Mouse (Mus musculus) stomach, postnatal 0 days (tissue): Measurements from ENCODE around the gene Slc35b2. TPM values are rescaled to one million over a fixed set of nuclear protein-coding genes. Genes with fewer than 3 reads are reported as not detected.
A peak's percentile ranks its signal among the peaks of the same experiment; 100 is the strongest.

Source experiments
- ATAC-seq: fragments of 200-750 bp; cut with Nextera tagmentation; 2 replicates; pipeline ENCODE4 v1.8.0; 2017; ENCODE audit not compliant: low FRiP score, low TSS enrichment
- DNase-seq: peaks from one replicate; pipeline ENCODE4 v3.0.0-alpha.2; 2016; ENCODE audit warnings: low spot score
- H3K27ac ChIP-seq: fragments of 300-500 bp; sonication (generic); replicated peaks from 2 replicates; pipeline ENCODE4 v1.5.1; 2014; ENCODE audit warnings: mild to moderate bottlenecking, control low read depth
- H3K27me3 ChIP-seq: fragments of 300-500 bp; sonication (generic); 2 replicates; pipeline ENCODE4 v1.6.1; 2014; ENCODE audit warnings: low read length; ENCODE audit not compliant: control insufficient read depth, insufficient read depth
- H3K36me3 ChIP-seq: fragments of 300-500 bp; sonication (generic); 2 replicates; pipeline ENCODE4 v1.6.1; 2014; ENCODE audit warnings: low read length, mixed read lengths; ENCODE audit not compliant: control insufficient read depth, insufficient read depth
- H3K4me1 ChIP-seq: fragments of 300-500 bp; sonication (generic); replicated peaks from 2 replicates; pipeline ENCODE4 v1.6.1; 2014; ENCODE audit warnings: antibody characterized with exemption; ENCODE audit not compliant: control insufficient read depth, insufficient read depth
- H3K4me2 ChIP-seq: fragments of 300-500 bp; sonication (generic); replicated peaks from 2 replicates; pipeline ENCODE4 v1.6.1; 2014; ENCODE audit warnings: low read depth, mild to moderate bottlenecking, control low read depth, moderate library complexity
- H3K4me3 ChIP-seq: fragments of 300-500 bp; sonication (generic); 2 replicates; pipeline ENCODE4 v1.5.1; 2014; ENCODE audit warnings: low read depth, low read length, control low read depth
- H3K9ac ChIP-seq: fragments of 300-500 bp; sonication (generic); 2 replicates; pipeline ENCODE4 v1.6.1; 2014; ENCODE audit warnings: mild to moderate bottlenecking, low read length, control low read depth, mixed read lengths
- H3K9me3 ChIP-seq: fragments of 300-500 bp; sonication (generic); 2 replicates; pipeline ENCODE4 v1.6.1; 2016; ENCODE audit warnings: low read length; ENCODE audit not compliant: control insufficient read depth
- CTCF ChIP-seq: IDR thresholded peaks from 2 replicates; pipeline ENCODE4 v1.5.1; 2016; ENCODE audit warnings: antibody characterized with exemption, low read depth, mild to moderate bottlenecking, moderate library complexity
- EP300 ChIP-seq: optimal IDR thresholded peaks from 2 replicates; pipeline ENCODE3; 2016; ENCODE audit warnings: antibody characterized with exemption
- WGBS: fragments of 180-500 bp; shearing (Covaris S2); extraction: QIAGEN DNeasy Blood & Tissue Kit; methylation state at CpG from one replicate; pipeline ENCODE4 v1.1.7; 2014; 5-methylcytosine and 5-hydroxymethylcytosine counted together
- polyA plus RNA-seq: library from polyadenylated mRNA; unstranded; fragments of >200 nt; fragmentation: Nextera tagmentation; extraction: Ambion mirVana; gene quantifications from 2 replicates; pipeline ENCODE4 v1.2.1, GENCODE M21; 2015

Slc35b2 gene
- polyA plus RNA-seq, 1 experiment from 2014 or later: 72.7 TPM

DNA sequence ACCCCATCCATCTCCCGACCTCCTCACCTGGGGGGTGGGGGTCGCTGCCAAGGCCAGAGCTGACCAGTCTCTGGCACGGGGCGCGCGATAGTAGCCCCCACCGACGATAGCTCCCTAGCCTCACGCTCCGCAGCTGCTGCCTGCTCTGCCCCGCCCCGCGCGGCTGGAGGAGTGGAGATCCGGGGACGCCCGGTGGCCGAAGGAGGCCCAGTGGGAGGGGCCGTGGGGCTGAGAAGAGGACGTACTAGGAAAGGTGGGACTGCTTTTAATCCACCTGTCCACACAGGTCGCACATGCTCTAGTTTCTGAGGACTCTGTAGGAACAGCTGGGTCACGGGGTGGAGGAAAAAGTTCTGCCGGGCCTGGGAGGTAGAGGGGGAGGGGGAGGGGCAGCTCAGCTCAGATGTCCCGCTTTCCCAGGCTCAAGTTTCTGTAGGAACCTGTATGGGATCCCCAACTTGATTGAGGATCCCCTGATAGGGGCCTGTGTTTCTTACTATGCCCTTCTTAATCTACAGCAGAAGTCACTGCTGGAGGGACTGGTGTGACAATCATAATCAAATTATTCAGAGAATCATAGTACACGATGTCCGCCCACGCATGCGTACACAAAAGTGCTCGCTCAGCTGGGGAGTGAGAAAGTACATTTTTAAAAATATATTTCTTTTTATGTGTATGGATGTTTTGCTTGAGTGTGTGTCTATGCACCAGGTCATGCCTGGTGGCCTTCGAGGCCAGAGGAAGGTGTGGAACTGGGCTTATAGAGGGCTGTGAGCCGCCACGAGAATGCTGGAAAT, 36.0 kb downstream of the Slc35b2 start, which contains the start of gene Slc29a1:
Gene Slc29a1 (minus strand): TSS at position 161 of the 797 bp plus-strand sequence.
- peaks cover 12% of the 10 kb centered on the region for H3K4me1 ChIP-seq

DNA sequence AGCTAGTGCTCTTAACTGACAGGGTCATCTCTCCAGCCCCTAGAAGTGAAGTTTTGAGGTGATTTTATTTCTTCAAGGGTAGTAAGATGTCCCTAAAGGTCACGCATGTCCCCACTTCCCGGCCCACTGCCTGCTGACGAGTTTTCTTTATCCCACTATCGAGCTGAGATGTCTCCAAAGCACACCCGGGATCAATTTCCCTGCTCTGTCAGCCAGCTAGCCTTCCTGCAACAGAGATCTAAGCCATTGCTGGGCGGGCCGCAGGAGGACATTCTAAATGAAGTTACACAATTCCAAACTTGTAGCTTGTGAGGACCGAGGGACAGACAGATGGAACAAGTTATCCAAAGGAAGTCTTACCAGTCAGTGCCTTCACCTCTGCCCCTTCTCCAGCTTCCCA, 36.6 kb downstream of the Slc35b2 start:
- H3K4me2 ChIP-seq: no peak overlapping the region
- 75% methylated on average over 8 of the region's 8 CpGs for WGBS

More for the DNA sequence above, 36.0 kb downstream of the Slc35b2 start, which contains the start of gene Slc29a1:
- TF ChIP-seq EP300: no peak
- peak; percentile 34; the same call in 1 of the 2 replicates for TF ChIP-seq CTCF
- Histone ChIP-seq H3K36me3 (no peaks in the 10 kb centered on the region), H3K9me3 (no peaks in the 10 kb centered on the region), H3K9ac (peak within 1 kb of the TSS; percentile 43), H3K27me3 (no peaks in the 10 kb centered on the region), H3K4me2 (peak within 1 kb of the TSS; percentile 59), H3K27ac (no peak within 1 kb of the TSS), H3K4me3 (peak within 1 kb of the TSS; percentile 32)
- ATAC-seq (peak; percentile 72), DNase-seq (peak; percentile 91)
- 20% methylated on average over 29 of the region's 32 CpGs for WGBS

DNA sequence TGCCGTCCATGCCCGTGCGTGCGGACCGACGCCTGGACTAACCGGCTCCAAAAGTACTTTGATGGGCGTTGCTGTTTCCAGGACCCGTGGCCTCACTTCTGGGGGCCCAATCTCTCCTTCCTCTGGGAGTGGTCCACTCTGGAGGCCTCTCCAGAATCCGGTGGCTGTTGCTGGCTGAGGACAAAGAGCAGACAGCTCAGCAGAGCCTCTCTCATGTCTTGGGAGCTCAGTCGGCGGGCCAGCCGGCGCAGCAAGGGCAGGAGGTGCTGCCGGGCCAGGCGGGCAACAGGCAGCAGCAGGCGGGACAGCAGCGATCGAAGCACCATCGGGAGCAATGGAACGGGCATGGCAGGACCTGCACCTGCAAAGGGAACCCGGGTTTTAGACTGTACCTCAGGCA, 37.7 kb downstream of the Slc35b2 start:
- H3K9me3 ChIP-seq: no peaks in the 10 kb centered on the region
- ATAC-seq (no peak), DNase-seq (no peak)
- H3K4me2 ChIP-seq: no peak overlapping the region
- 0 out of 2 replicates have a peak overlapping the region, but pooled peaks have one; percentile 13 for H3K9ac ChIP-seq
- H3K27ac ChIP-seq: no peak overlapping the region
- WGBS: 26% methylated on average over 22 of the region's 22 CpGs
- H3K4me3 ChIP-seq: no peak overlapping the region
- H3K27me3 ChIP-seq: no peaks in the 10 kb centered on the region
- TF ChIP-seq CTCF (no peak), EP300 (no peak)
- H3K36me3 ChIP-seq: no peaks in the 10 kb centered on the region
- H3K4me1 ChIP-seq: peaks cover 6% of the 10 kb centered on the region

More for the DNA sequence above, 36.6 kb downstream of the Slc35b2 start:
- Histone ChIP-seq H3K27ac (no peak overlapping the region), H3K36me3 (no peaks in the 10 kb centered on the region), H3K9ac (no peak overlapping the region), H3K27me3 (no peaks in the 10 kb centered on the region), H3K9me3 (no peaks in the 10 kb centered on the region), H3K4me3 (no peak overlapping the region), H3K4me1 (peaks cover 8% of the 10 kb centered on the region)
- no peak for TF ChIP-seq CTCF
- TF ChIP-seq EP300: no peak
- no peak for DNase-seq
- no peak for ATAC-seq

- 48% methylated on average over 6 of the region's 6 CpGs for WGBS
- no peaks in the 10 kb centered on the region for H3K36me3 ChIP-seq
- 0 out of 2 replicates have a peak within 1 kb of the TSS, but pooled peaks have one; percentile 13 for H3K9ac ChIP-seq
- peak; percentile 6; the same call in 1 of the 2 replicates for ATAC-seq
- H3K27ac ChIP-seq: no peak within 1 kb of the TSS
- TF ChIP-seq CTCF: no peak
- no peak for TF ChIP-seq EP300
- H3K27me3 ChIP-seq: no peaks in the 10 kb centered on the region
- peak; percentile 49 for DNase-seq
- peaks cover 3% of the 10 kb centered on the region for H3K4me1 ChIP-seq
- H3K4me3 ChIP-seq: no peak within 1 kb of the TSS
- H3K9me3 ChIP-seq: no peaks in the 10 kb centered on the region
- no peak within 1 kb of the TSS for H3K4me2 ChIP-seq
Observed at GRCm38 (mm10) chr17:45601877-45602304, 38.2 kb downstream of the Slc35b2 start, which contains the start of gene Mymx. TSS of gene Mymx (minus strand) at chr17:45602102.

GRCm38 (mm10) chr17:45602984-45603383, 39.3 kb downstream of the Slc35b2 start:
- peaks cover 2% of the 10 kb centered on the region; the same call in 1 of the 2 replicates for H3K4me1 ChIP-seq
- WGBS: 82% methylated on average over 3 of the region's 3 CpGs
- DNase-seq (no peak), ATAC-seq (no peak)
- no peak overlapping the region for H3K4me3 ChIP-seq
- TF ChIP-seq EP300: no peak
- no peak for TF ChIP-seq CTCF
- H3K36me3 ChIP-seq: no peaks in the 10 kb centered on the region
- no peak overlapping the region for H3K27ac ChIP-seq
- no peak overlapping the region for H3K4me2 ChIP-seq
- H3K27me3 ChIP-seq: no peaks in the 10 kb centered on the region
- H3K9me3 ChIP-seq: no peaks in the 10 kb centered on the region
- no peak overlapping the region for H3K9ac ChIP-seq
